Mouse (Mus musculus): ENCODE results near the gene Ltc4s. TPM values are rescaled to one million over a fixed set of nuclear protein-coding genes. Genes with fewer than 3 reads are reported as not detected.

Gene Ltc4s
- total and polyA plus RNA-seq, 3 experiments = not detected

DNA sequence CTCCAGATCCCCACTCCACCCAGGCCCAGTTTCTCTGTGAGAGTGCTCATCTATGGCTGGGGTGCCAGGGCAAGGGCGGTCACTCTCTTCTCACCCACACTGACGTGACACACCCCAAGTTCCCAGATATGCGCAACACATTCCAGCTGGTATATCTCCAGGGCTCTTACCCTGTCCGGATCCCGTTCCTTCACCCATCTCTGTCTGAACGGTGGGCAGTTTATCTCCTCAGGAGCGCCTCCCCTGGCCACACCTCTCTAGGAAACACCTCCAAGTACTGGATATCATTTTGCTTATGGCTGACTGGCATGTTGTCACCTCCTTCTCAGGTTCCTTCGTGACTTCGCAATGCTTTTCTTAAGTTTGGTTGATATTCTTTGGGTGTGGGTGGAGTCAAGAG is 22.8 kb downstream of the Ltc4s start:
- no peak for DNase-seq (ENCODE audit: low spot score)
- Histone ChIP-seq H3K27me3 (ENCODE audit: insufficient read depth, low read length) (no peaks in the 10 kb centered on the region), H3K36me3 (replicated peaks) (peaks cover 51% of the 10 kb centered on the region), H3K9me3 (replicated peaks) (no peaks in the 10 kb centered on the region), H3K4me3 (ENCODE audit: low read depth, low read length) (no peak overlapping the region), H3K4me1 (ENCODE audit: insufficient read depth, low read depth, low read length) (peaks cover 83% of the 10 kb centered on the region)
- TF ChIP-seq POLR2AphosphoS5 (IDR thresholded peaks at IDR 0.05; ENCODE audit: insufficient replicate concordance, low read depth, low read length) (no peak), CTCF (IDR thresholded peaks at IDR 0.05; ENCODE audit: low read depth, low read length) (no peak), TAL1 (conservative IDR thresholded peaks at IDR 0.05; ENCODE audit: low read depth, low read length) (no peak), GATA1 (IDR thresholded peaks at IDR 0.05; ENCODE audit: borderline replicate concordance, low read length) (no peak), GATA2 (IDR thresholded peaks at IDR 0.05; ENCODE audit: borderline replicate concordance, low read depth, low read length) (no peak)
- no peak for ATAC-seq (ENCODE audit: extremely low read depth, insufficient number of reproducible peaks, low FRiP score, poor library complexity, severe bottlenecking)

DNA sequence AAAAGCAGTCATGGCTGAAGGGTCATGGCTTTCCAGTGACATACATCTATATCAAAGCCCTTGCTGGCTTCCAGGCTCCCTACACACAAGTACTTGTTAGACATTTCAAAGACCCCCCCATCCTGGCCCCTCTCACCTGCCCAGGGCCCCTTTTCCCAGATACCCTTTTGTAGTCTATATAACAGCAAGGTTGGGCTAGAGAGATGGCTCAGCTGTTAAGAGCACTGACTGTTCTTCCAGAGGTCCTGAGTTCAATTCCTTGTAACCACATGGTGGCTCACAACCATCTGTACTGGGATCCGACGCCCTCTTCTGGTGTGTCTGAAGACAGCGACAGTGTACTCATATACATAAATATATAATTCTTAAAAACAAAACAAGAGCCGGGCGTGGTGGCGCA is 23.8 kb downstream of the Ltc4s start:
- no peaks in the 10 kb centered on the region for H3K27me3 ChIP-seq (ENCODE audit: insufficient read depth, low read length)
- no peaks in the 10 kb centered on the region for H3K9me3 ChIP-seq (replicated peaks)
- ATAC-seq (ENCODE audit: extremely low read depth, insufficient number of reproducible peaks, low FRiP score, poor library complexity, severe bottlenecking) (no peak), DNase-seq (ENCODE audit: low spot score) (no peak)
- H3K4me1 ChIP-seq (ENCODE audit: insufficient read depth, low read depth, low read length) = peaks cover 78% of the 10 kb centered on the region
- peaks cover 44% of the 10 kb centered on the region for H3K36me3 ChIP-seq (replicated peaks)
- H3K4me3 ChIP-seq (ENCODE audit: low read depth, low read length) = no peak overlapping the region
- no peak for TF ChIP-seq GATA1 (IDR thresholded peaks at IDR 0.05; ENCODE audit: borderline replicate concordance, low read length)

DNA sequence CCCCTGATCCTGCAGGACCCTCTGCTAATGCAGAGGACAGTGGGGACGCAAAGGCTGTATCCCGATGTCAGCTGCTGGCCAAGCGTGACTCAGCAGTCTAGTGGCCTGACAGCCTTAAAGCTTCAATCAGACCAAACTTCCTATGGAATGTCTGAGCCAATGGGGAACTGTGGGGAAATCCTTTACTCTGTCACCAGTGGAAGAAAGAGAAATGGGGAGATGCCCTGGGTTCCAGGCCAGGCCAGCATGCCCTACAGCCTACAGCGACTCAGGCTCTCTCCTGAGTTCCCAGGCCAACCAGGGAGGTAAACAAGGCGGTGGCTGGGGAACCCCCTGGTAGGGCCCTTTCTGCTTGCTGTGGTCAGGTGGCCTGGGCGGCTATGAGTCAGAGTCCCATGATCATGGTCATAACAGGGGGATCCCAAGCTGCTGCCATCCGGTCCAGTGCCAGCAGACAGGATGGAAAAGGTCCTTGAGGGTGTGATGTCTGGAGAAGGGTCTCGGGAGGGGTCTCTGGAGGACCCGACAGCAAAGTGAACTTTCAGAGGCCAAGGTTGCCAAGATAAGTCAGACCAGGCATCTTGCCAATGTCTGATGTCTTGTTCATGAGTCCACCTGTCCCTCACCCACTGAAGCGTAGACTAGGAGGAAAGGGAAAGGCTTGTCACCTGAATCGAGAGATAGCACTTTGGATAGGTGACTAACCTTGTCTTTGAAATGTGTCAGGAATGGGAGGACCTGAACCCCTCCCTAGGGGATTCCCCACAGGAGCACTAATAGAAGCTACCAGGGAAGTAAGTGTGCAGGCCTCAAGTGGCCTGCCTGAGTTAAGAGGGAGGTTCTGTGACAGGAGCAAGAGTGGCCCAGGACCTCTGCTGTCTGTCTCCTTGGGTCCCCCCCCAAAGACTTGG is 25.3 kb downstream of the Ltc4s start:
- Histone ChIP-seq H3K36me3 (replicated peaks) (peaks cover 48% of the 10 kb centered on the region), H3K4me1 (ENCODE audit: insufficient read depth, low read depth, low read length) (peaks cover 74% of the 10 kb centered on the region), H3K27me3 (ENCODE audit: insufficient read depth, low read length) (no peaks in the 10 kb centered on the region), H3K4me3 (ENCODE audit: low read depth, low read length) (no peak overlapping the region; the same call in 1 of the 2 replicates), H3K9me3 (replicated peaks) (no peaks in the 10 kb centered on the region)
- DNase-seq (ENCODE audit: low spot score) (no peak), ATAC-seq (ENCODE audit: extremely low read depth, insufficient number of reproducible peaks, low FRiP score, poor library complexity, severe bottlenecking) (peak; percentile 29)
- TF ChIP-seq GATA1 (IDR thresholded peaks at IDR 0.05; ENCODE audit: borderline replicate concordance, low read length) (no peak), GATA2 (IDR thresholded peaks at IDR 0.05; ENCODE audit: borderline replicate concordance, low read depth, low read length) (no peak), POLR2AphosphoS5 (IDR thresholded peaks at IDR 0.05; ENCODE audit: insufficient replicate concordance, low read depth, low read length) (no peak), CTCF (IDR thresholded peaks at IDR 0.05; ENCODE audit: low read depth, low read length) (no peak), TAL1 (conservative IDR thresholded peaks at IDR 0.05; ENCODE audit: low read depth, low read length) (no peak)

DNA sequence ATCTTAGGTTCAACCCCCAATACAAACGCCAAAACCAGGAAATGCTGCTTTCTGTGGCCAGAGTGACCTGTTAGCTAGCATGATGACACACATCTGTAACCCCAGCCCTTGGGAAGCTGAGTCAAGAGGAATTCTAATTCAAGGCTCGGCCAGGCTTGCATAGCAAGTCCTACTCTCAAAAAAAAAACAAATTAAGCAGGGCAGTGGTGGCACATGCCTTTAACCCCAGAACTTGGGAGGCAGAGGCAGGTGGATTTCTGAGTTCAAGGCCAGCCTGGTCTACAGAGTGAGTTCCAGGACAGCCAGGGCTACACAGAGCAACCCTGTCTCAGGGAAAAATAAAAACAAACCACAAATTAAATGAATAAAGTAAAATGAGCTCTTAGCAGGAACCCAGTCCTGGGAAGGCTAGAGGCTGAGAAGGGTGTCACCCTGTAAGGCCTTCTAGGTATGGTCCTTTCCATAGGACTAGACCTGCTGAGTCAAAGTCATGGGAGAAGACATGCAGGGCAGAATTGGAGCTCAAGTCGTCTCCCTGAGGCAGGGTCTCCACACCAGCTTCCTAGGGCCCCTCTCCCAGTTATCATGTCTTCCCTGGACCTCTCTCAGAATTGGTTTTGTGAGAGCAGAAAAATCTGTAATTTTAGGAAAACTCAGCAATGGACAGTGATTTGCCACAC is 26.2 kb downstream of the Ltc4s start:
- Histone ChIP-seq H3K9me3 (replicated peaks) (no peaks in the 10 kb centered on the region), H3K4me3 (ENCODE audit: low read depth, low read length) (no peak overlapping the region), H3K4me1 (ENCODE audit: insufficient read depth, low read depth, low read length) (peaks cover 74% of the 10 kb centered on the region), H3K27me3 (ENCODE audit: insufficient read depth, low read length) (no peaks in the 10 kb centered on the region), H3K36me3 (replicated peaks) (peaks cover 49% of the 10 kb centered on the region)
- DNase-seq (ENCODE audit: low spot score) = no peak
- TF ChIP-seq POLR2AphosphoS5 (IDR thresholded peaks at IDR 0.05; ENCODE audit: insufficient replicate concordance, low read depth, low read length) = no peak
- no peak for TF ChIP-seq GATA2 (IDR thresholded peaks at IDR 0.05; ENCODE audit: borderline replicate concordance, low read depth, low read length)
- TF ChIP-seq TAL1 (conservative IDR thresholded peaks at IDR 0.05; ENCODE audit: low read depth, low read length) = no peak
- TF ChIP-seq CTCF (IDR thresholded peaks at IDR 0.05; ENCODE audit: low read depth, low read length) = no peak
- no peak for TF ChIP-seq GATA1 (IDR thresholded peaks at IDR 0.05; ENCODE audit: borderline replicate concordance, low read length)
- ATAC-seq (ENCODE audit: extremely low read depth, insufficient number of reproducible peaks, low FRiP score, poor library complexity, severe bottlenecking) = no peak

DNA sequence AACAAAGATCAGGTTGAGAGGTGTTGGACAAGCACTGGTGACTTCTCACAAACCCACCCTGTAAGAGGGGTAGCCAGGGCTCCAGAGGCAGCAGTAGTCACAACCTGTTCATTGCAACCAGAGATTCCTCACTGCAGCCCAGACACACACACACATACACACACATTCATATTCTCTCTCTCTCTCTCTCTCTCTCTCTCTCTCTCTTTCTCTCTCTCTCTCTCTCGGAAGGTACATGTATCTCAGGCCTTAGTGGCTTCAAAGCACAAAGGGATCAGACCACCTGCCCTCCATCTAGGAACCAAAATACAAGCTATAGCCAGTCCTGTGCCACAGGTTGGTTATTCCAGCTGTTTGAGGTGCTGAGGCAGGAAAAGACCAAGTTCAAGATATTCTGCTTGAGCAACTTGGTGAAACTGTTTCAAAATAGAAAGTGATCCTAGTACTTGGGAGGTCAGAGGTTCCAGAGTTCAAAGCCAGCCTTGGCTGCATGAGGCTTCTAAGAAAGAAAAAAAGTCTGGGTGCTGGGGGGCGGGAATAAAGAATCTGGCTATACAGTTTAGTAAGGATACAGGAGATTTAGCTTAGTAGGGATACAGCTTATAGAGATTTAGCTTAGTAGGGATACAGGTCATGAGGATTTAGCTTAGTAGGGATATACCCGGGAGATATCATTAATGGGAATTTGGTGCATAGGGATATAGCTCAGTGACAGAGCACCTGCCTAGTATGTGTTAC is 26.9 kb downstream of the Ltc4s start:
- no peak for TF ChIP-seq GATA2 (IDR thresholded peaks at IDR 0.05; ENCODE audit: borderline replicate concordance, low read depth, low read length)
- no peak for TF ChIP-seq CTCF (IDR thresholded peaks at IDR 0.05; ENCODE audit: low read depth, low read length)
- TF ChIP-seq POLR2AphosphoS5 (IDR thresholded peaks at IDR 0.05; ENCODE audit: insufficient replicate concordance, low read depth, low read length) = no peak
- no peak for TF ChIP-seq TAL1 (conservative IDR thresholded peaks at IDR 0.05; ENCODE audit: low read depth, low read length)
- ATAC-seq (ENCODE audit: extremely low read depth, insufficient number of reproducible peaks, low FRiP score, poor library complexity, severe bottlenecking) = no peak
- Histone ChIP-seq H3K9me3 (replicated peaks) (no peaks in the 10 kb centered on the region), H3K4me1 (ENCODE audit: insufficient read depth, low read depth, low read length) (peaks cover 72% of the 10 kb centered on the region), H3K27me3 (ENCODE audit: insufficient read depth, low read length) (no peaks in the 10 kb centered on the region), H3K4me3 (ENCODE audit: low read depth, low read length) (peak overlapping the region; percentile 92), H3K36me3 (replicated peaks) (peaks cover 49% of the 10 kb centered on the region)
- no peak for DNase-seq (ENCODE audit: low spot score)
